Mouse (Mus musculus) hematopoietic stem cell, adult 5-6 weeks (primary cell): ENCODE data around the gene Olfr1312. TPM values are rescaled to one million over a fixed set of nuclear protein-coding genes. Genes with fewer than 3 reads are reported as not detected.
A peak's percentile ranks its signal among the peaks of the same experiment; 100 is the strongest.
"Not testable (repeated sequence)": the region's sequence is repeated elsewhere in the genome, so short reads cannot be mapped to it uniquely, and the experiment has no call there.

Experiments used
- ATAC-seq, 2 experiments: fragments of 125-278 bp in 1 of 2; replicated peaks in 1 of 2; 2 replicates each; pipeline ENCODE4 v1.8.0; 2016 to 2017; ENCODE audit warnings: inconsistent platforms in 2 of 2, mild to moderate bottlenecking in 2 of 2, moderate number of reproducible peaks in 2 of 2, low read depth in 1 of 2, moderate TSS enrichment in 1 of 2; ENCODE audit not compliant: low FRiP score in 2 of 2, poor library complexity in 2 of 2, severe bottlenecking in 2 of 2, insufficient read depth in 1 of 2, low TSS enrichment in 1 of 2
- total RNA-seq: library from RNA; stranded (forward); fragments of 172-1452, 232-1000 nt; gene quantifications from 2 replicates; pipeline ENCODE4 v1.2.3, GENCODE M21; 2017

The Olfr1312 gene
- total RNA-seq: not detected in 2 replicates

DNA sequence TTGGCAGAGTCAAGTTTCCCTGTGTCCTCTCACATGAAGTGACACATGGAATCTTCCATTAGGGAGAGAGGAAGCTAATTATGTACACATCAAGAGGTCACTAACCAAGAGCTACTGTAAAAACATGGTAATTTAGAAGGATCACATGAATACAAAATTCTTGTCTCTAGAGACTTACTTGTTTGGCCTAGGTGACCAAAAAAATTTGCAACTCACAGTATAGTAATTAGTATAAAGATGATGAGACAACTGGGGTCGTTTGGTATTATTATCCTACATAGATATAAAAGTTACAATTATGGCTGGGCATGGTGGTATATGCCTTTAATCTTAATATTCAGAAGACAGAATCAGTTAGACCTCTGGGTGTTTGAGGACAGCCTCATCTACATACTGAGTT is at the start of gene Olfr1312:
Gene Olfr1312, minus strand, starts transcription at position 101 of the 400 bp plus-strand sequence.
- ATAC-seq: no peak

- no peak for ATAC-seq
Observed at GRCm38 (mm10) chr2:112096681-112097080, 46.6 kb upstream of the Olfr1312 start, which contains the start of gene Olfr1314. Gene Olfr1314, minus strand, starts transcription at chr2:112096781.

DNA sequence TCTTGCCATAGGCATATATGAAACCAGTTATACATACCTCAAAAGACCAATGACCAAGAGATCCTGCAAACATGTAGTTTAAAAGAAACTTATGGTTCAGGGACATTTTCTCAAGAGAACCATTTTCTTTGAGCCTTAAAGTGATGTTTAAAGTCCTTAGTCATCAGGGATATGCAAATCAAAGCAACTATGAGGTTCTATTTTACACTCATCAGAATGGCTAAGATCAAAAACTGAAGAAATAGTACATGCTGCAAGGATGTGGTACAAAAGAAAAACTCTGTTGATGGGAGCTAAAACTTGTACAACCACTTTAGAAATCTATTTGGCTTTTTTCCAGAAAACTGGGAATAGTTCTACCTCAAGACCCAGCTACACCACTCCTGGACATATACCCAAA is 27.7 kb upstream of the Olfr1312 start, which contains the start of gene Olfr1313:
Gene Olfr1313, minus strand, starts transcription at position 101 of the 400 bp plus-strand sequence.
- ATAC-seq: no peak

DNA sequence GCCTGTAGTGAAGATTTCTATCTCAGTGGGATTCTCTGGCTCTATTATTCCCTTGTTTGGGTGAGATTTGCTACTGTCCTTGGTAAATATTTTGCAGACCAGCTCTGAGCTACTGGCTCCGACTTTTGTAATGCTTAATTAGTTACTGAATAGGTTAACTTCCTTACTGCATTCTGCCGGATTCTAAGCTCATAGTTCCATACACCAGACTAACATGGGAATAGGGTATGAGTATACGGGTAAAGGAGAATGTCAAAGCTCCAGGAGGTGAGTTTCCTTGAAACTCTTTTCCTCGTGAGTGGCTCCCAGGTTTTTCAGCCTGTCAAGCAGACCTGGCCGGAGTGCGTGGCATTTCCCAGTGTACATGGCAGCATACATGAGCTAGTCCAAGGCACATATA is 23.1 kb downstream of the Olfr1312 start:
- not testable (repeated sequence) for ATAC-seq

DNA sequence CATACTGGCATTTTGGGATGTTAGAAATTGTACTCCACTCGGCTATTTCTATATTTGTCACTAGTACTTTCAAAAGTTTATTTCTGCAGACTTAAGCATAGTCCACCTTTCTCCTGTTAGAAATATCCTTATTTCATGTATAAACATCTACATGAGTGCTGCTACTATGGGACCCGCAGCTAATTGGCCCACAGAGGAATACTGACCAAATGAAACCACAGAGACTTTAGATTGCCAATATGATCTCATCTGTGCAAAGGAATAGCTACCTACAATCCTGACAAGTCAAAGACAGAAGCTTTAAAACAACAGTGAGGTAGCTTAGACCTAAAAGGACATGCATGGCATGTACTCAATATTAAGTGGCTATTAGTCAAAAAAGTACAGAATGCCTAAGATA is 25.7 kb downstream of the Olfr1312 start, which contains the start of gene Olfr1311:
Gene Olfr1311, minus strand, starts transcription at position 101 of the 400 bp plus-strand sequence.
- ATAC-seq: no peak

- ATAC-seq: 0 out of 4 replicates have a peak, but pooled peaks of 1 of the 2 experiments have one; percentile 17
Observed at GRCm38 (mm10) chr2:112014900-112015299, 35.1 kb downstream of the Olfr1312 start.

GRCm38 (mm10) chr2:112012608-112013007 is 37.4 kb downstream of the Olfr1312 start, which contains the start of gene Olfr1310:
Gene Olfr1310, minus strand, starts transcription at chr2:112012708.
- no peak for ATAC-seq

DNA sequence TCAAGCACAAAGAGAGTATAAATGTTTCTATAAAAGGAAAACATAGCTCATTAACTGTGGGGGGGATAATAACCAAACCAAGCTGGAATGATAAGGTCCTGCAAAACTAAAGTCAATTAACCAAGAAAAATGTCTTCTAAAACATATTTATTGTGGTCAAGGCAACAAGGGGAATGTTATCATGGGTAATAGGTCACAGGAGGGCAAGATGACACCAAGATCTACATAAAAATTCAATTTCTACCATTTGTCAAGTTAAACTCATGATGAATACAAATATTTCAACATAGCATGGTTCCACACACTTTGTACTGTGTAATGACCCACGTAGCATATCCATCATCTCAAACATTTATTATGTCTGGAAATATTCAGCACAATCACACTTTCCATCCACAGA is 59.9 kb downstream of the Olfr1312 start, which contains the start of gene Olfr1309:
Gene Olfr1309, minus strand, starts transcription at position 101 of the 400 bp plus-strand sequence.
- no peak for ATAC-seq

Other genes starting within 250 kb of the Olfr1312 start
- not detected in 2 replicates for gene Olfr1303, start 229.9 kb downstream of the Olfr1312 start, total RNA-seq
- gene Olfr1305, start 173.1 kb downstream of the Olfr1312 start, total RNA-seq: not detected in 2 replicates
- not detected in 2 replicates for gene Olfr1306, start 134.0 kb downstream of the Olfr1312 start, total RNA-seq
- not detected in 2 replicates for gene Olfr1307, start 100.8 kb downstream of the Olfr1312 start, total RNA-seq
- not detected in 2 replicates for gene Olfr1308, start 85.3 kb downstream of the Olfr1312 start, total RNA-seq
- not detected in 2 replicates for gene Olfr1309, start 60.0 kb downstream of the Olfr1312 start, total RNA-seq
- not detected in 2 replicates for gene Olfr1310, start 37.5 kb downstream of the Olfr1312 start, total RNA-seq
- gene Olfr1311, start 25.8 kb downstream of the Olfr1312 start, total RNA-seq: not detected in 2 replicates
- gene Olfr1313, start 27.6 kb upstream of the Olfr1312 start, total RNA-seq: not detected in 2 replicates
- not detected in 2 replicates for gene Olfr1314, start 46.5 kb upstream of the Olfr1312 start, total RNA-seq
- not detected in 2 replicates for gene Olfr1315-ps1, start 65.2 kb upstream of the Olfr1312 start, total RNA-seq
- not detected in 2 replicates for gene Olfr1316, start 84.7 kb upstream of the Olfr1312 start, total RNA-seq
- gene Olfr1317, start 90.1 kb upstream of the Olfr1312 start, total RNA-seq: not detected in 2 replicates
- not detected in 2 replicates for gene Olfr1318, start 104.0 kb upstream of the Olfr1312 start, total RNA-seq
- gene Lpcat4, start 189.2 kb upstream of the Olfr1312 start, total RNA-seq: 7.8 and 22.5 TPM in 2 replicates
- gene Nutm1, start 209.1 kb upstream of the Olfr1312 start, total RNA-seq: not detected in 2 replicates
- 109 and 165 TPM in 2 replicates for gene Nop10, start 211.7 kb upstream of the Olfr1312 start, total RNA-seq
- 95.7 and 126 TPM in 2 replicates for gene Slc12a6, start 215.6 kb upstream of the Olfr1312 start, total RNA-seq
- not detected in 2 replicates for gene Gm21985, start 216.1 kb upstream of the Olfr1312 start, total RNA-seq